Mouse (Mus musculus): ENCODE data around the gene Uqcrc1. TPM values are rescaled to one million over a fixed set of nuclear protein-coding genes. Genes with fewer than 3 reads are reported as not detected.

Uqcrc1 gene
- polyA plus RNA-seq, 1 experiment from 2014 or later = 453 TPM

DNA sequence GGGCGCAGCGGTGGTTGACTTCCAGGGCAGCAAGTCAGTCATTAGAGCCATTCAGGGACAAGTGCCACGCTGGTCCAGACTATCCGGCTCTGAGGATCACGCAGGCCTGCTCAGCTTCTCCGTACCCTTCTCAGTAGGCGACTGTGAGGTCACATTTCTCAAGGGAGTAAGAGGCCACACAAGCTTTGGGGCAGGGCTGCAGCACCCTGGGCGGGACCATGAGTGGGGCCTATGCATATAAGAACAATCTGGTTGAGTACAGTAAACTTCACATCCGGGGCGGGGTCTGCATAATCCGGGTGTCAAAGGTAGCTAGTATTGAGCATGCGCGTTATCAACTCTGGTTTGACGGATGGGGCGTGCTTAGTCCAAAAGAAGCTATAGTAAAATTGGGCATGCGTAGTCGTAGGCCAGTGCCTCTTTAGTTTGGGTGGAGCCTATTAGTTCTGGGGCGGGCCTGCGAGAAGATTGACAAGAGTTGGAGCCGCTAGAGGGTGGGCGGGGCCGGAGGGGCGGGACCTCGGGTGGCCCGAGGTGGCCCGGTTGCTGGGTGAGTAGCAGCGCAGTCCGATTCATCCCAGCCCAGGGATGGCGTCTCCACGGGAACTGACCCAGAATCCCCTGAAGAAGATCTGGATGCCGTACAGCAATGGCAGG lies 55.1 kb downstream of the Uqcrc1 start, which contains the start of gene Pfkfb4:
Gene Pfkfb4 (plus strand): TSS at position 351 of the 657 bp plus-strand sequence.
- ATAC-seq (peak; percentile 96), DNase-seq (ENCODE audit: low spot score) (peak; percentile 100)
- no peaks in the 10 kb centered on the region for H3K9me3 ChIP-seq (replicated peaks; ENCODE audit: control insufficient read depth, low read length)
- H3K4me3 ChIP-seq (ENCODE audit: low read depth, low read length) = peak within 1 kb of the TSS; percentile 54
- peak within 1 kb of the TSS; percentile 77 for H3K4me2 ChIP-seq (ENCODE audit: low read length)
- peak within 1 kb of the TSS; percentile 69 for H3K9ac ChIP-seq (ENCODE audit: low read length)
- no peaks in the 10 kb centered on the region for H3K36me3 ChIP-seq (ENCODE audit: control insufficient read depth, insufficient read depth, low read length)
- H3K27me3 ChIP-seq (replicated peaks; ENCODE audit: control insufficient read depth, insufficient read depth, low read length) = no peaks in the 10 kb centered on the region
- WGBS = 2% methylated on average over 31 of the region's 31 CpGs
- peak within 1 kb of the TSS; percentile 75 for H3K27ac ChIP-seq (ENCODE audit: low read depth, low read length)
- peaks cover 9% of the 10 kb centered on the region for H3K4me1 ChIP-seq (ENCODE audit: control insufficient read depth, insufficient read depth, low read length)

DNA sequence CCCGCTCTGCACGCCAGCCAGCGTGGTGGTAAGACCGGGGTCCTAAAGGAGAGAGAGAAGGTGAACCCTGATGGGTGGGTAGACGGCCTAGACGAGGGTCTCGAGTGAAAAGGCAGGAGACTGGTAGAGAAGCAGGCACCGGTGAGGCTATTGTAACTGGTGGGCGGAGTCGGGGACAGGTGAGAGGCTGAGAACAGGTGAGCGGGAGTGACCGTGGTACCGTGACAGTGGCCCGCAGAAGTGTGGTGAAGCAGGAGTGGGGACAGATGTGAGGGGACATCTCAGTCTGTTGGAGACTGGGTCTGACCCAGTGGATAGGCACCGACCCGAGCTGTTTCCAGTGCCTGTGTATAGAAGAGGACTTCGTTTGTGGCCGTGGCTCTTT lies 55.6 kb downstream of the Uqcrc1 start:
- Histone ChIP-seq H3K4me3 (ENCODE audit: low read depth, low read length) (peak overlapping the region; percentile 54), H3K9ac (ENCODE audit: low read length) (peak overlapping the region; percentile 69), H3K4me2 (ENCODE audit: low read length) (peak overlapping the region; percentile 77), H3K36me3 (ENCODE audit: control insufficient read depth, insufficient read depth, low read length) (no peaks in the 10 kb centered on the region), H3K27ac (ENCODE audit: low read depth, low read length) (no peak overlapping the region), H3K27me3 (replicated peaks; ENCODE audit: control insufficient read depth, insufficient read depth, low read length) (no peaks in the 10 kb centered on the region), H3K9me3 (replicated peaks; ENCODE audit: control insufficient read depth, low read length) (no peaks in the 10 kb centered on the region), H3K4me1 (ENCODE audit: control insufficient read depth, insufficient read depth, low read length) (peaks cover 9% of the 10 kb centered on the region)
- peak; percentile 21; the same call in 1 of the 2 replicates for ATAC-seq
- 7% methylated on average over 18 of the region's 18 CpGs for WGBS
- DNase-seq (ENCODE audit: low spot score) = no peak

DNA sequence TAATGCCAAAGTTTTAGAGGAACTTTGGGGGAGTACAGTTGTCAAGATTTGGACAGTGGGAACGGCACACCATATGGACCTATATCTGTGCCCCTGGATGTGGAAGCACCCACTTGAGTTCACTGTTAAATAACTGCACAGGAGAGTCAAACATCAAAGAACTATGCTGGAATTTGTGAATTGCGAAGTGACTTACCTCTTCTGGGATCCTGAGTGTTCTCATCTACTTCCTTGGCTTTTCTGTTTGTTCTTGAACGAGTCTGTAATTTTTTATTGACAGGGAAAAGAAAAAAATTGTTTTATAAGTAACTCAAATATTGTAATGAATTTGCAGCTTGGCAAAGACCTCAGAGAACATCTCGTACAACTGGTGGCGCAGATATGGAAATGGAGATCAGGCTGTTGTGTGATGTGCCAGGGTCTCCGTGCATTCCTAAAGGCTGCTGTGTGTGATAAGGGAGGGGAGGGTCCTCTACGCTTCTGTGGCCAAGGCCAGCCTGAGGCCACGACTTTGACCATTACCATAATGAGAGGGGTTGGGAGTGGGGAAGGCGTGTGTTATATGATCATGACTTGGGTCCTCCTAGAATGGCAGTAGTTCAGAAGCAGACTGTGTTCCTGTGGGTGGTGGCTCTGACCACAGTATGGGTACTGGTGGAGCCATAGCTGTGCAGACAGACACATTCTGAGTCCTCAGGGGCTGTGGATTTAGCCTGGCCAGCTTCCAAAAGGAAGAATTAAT lies 56.4 kb downstream of the Uqcrc1 start:
- H3K4me2 ChIP-seq (ENCODE audit: low read length) = peak overlapping the region; percentile 77
- ATAC-seq = no peak
- peaks cover 9% of the 10 kb centered on the region for H3K4me1 ChIP-seq (ENCODE audit: control insufficient read depth, insufficient read depth, low read length)
- H3K9ac ChIP-seq (ENCODE audit: low read length) = no peak overlapping the region
- H3K27me3 ChIP-seq (replicated peaks; ENCODE audit: control insufficient read depth, insufficient read depth, low read length) = no peaks in the 10 kb centered on the region
- peak overlapping the region; percentile 54 for H3K4me3 ChIP-seq (ENCODE audit: low read depth, low read length)
- whole genome bisulfite sequencing = 87% methylated on average over 9 of the region's 9 CpGs
- no peak for DNase-seq (ENCODE audit: low spot score)
- no peak overlapping the region for H3K27ac ChIP-seq (ENCODE audit: low read depth, low read length)
- H3K9me3 ChIP-seq (replicated peaks; ENCODE audit: control insufficient read depth, low read length) = no peaks in the 10 kb centered on the region
- H3K36me3 ChIP-seq (ENCODE audit: control insufficient read depth, insufficient read depth, low read length) = no peaks in the 10 kb centered on the region

DNA sequence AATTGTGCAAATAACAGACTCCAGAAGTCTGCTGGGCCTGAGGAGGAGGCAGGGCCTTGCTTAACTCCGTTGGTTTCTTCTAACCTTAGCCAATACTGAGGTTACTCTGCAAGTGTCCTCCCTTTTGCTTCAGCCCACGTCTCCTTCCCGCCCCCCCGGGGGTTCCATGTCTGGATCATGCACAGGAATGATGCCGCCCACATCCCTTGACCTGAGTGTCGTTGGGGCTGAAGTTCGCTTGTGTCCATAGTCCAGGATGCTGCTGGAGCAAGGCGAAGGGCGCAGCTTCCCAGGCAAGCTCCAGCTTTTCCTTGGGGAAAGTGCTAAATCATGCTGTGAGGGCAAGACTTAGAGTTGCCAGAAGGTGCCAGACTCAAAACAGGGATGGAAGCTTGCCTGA lies 60.0 kb downstream of the Uqcrc1 start:
- Histone ChIP-seq H3K4me1 (ENCODE audit: control insufficient read depth, insufficient read depth, low read length) (peaks cover 5% of the 10 kb centered on the region), H3K4me3 (ENCODE audit: low read depth, low read length) (no peak overlapping the region), H3K27ac (ENCODE audit: low read depth, low read length) (no peak overlapping the region), H3K36me3 (ENCODE audit: control insufficient read depth, insufficient read depth, low read length) (no peaks in the 10 kb centered on the region), H3K9me3 (replicated peaks; ENCODE audit: control insufficient read depth, low read length) (no peaks in the 10 kb centered on the region), H3K9ac (ENCODE audit: low read length) (no peak overlapping the region), H3K27me3 (replicated peaks; ENCODE audit: control insufficient read depth, insufficient read depth, low read length) (no peaks in the 10 kb centered on the region), H3K4me2 (ENCODE audit: low read length) (no peak overlapping the region)
- ATAC-seq = no peak
- WGBS = 83% methylated on average over 9 of the region's 9 CpGs
- no peak for DNase-seq (ENCODE audit: low spot score)

DNA sequence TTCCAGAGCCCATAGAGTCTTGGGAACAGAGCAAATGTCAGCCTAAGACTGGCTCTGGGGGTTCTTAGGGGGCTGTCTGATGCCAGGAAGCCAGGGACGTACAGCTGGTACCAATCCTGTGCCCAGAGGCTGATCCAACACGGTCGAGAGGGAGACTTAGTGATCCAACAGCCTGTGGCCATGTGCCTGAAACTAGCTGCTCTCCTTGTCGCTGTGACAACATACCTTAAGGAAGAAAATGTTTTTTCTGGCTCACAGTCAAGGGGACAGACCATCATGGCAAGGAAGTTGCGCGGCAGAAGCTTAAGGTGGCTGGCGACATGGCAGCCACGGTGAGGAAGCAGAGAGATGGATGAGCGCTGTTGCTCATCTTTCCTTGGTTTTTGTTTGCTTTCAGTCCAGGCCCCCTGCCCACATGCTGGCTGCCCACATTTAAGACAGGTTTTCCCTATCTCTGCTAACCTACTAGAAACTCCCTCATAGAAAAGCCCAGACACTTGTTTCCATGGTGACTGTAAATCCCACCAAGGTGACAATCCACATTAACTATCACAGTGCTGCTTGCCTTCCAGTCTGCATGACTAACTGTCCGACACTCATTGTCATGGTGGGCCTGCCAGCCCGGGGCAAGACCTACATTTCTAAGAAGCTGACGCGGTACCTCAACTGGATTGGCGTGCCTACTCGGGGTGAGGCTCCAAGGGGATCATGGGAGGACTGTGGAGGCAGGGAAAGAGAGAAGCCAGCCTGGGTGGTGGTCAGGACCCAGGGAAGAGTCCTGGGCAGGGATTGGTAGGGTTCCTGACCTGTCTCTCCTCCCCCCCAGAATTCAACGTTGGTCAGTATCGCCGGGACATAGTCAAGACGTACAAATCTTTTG lies 62.1 kb downstream of the Uqcrc1 start:
- Histone ChIP-seq H3K27me3 (replicated peaks; ENCODE audit: control insufficient read depth, insufficient read depth, low read length) (no peaks in the 10 kb centered on the region), H3K9me3 (replicated peaks; ENCODE audit: control insufficient read depth, low read length) (no peaks in the 10 kb centered on the region), H3K9ac (ENCODE audit: low read length) (no peak overlapping the region), H3K27ac (ENCODE audit: low read depth, low read length) (no peak overlapping the region), H3K4me2 (ENCODE audit: low read length) (no peak overlapping the region), H3K4me3 (ENCODE audit: low read depth, low read length) (no peak overlapping the region), H3K4me1 (ENCODE audit: control insufficient read depth, insufficient read depth, low read length) (no peaks in the 10 kb centered on the region), H3K36me3 (ENCODE audit: control insufficient read depth, insufficient read depth, low read length) (0 out of 2 replicates have a peak, but pooled peaks cover 3% of the 10 kb centered on the region)
- no peak for ATAC-seq
- 85% methylated on average over 19 of the region's 19 CpGs for WGBS
- no peak for DNase-seq (ENCODE audit: low spot score)

DNA sequence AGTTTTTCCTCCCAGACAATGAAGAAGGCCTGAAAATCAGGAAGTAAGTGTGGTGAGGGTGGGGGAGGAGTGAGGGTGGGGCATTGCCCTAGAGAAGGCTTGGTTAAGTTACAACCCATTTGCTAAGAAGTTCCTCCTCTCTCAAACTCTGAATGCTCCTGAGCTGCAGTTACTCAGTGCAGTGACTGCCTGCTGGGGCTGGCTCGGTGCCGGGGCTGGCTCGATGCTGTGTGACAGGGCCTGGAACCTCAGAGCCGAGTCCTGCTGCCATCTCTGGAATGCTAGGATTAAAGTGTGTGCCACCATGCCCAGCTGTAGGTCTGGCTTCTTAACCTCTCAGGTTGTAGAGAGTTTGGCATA lies 62.7 kb downstream of the Uqcrc1 start:
- H3K36me3 ChIP-seq (ENCODE audit: control insufficient read depth, insufficient read depth, low read length) = 0 out of 2 replicates have a peak, but pooled peaks cover 3% of the 10 kb centered on the region
- H3K9me3 ChIP-seq (replicated peaks; ENCODE audit: control insufficient read depth, low read length) = no peaks in the 10 kb centered on the region
- H3K4me1 ChIP-seq (ENCODE audit: control insufficient read depth, insufficient read depth, low read length) = no peaks in the 10 kb centered on the region
- no peak overlapping the region for H3K27ac ChIP-seq (ENCODE audit: low read depth, low read length)
- no peak overlapping the region for H3K4me2 ChIP-seq (ENCODE audit: low read length)
- no peak for DNase-seq (ENCODE audit: low spot score)
- H3K9ac ChIP-seq (ENCODE audit: low read length) = no peak overlapping the region
- WGBS = 85% methylated on average over 4 of the region's 4 CpGs
- no peak overlapping the region for H3K4me3 ChIP-seq (ENCODE audit: low read depth, low read length)
- H3K27me3 ChIP-seq (replicated peaks; ENCODE audit: control insufficient read depth, insufficient read depth, low read length) = no peaks in the 10 kb centered on the region
- ATAC-seq = no peak

MicroRNAs encoded within 50 kb of the gene (microRNA counts, 519-probe panel; counts per million panel counts)
- microRNA mmu-miR-711 = not detected

Small RNA genes within 50 kb of the gene (microRNA-seq; reads per million reads assigned to microRNA genes)
- not detected for gene Mir711

Other genes starting within 250 kb of the Uqcrc1 start
- 32.4 and 39.1 TPM in 2 replicates for gene Prkar2a, start 247.3 kb upstream of the Uqcrc1 start, polyA plus RNA-seq (2014; fragmentation: Nextera tagmentation; extraction: Ambion mirVana)
- 217 and 221 TPM in 2 replicates for gene Ip6k2, start 152.8 kb upstream of the Uqcrc1 start, polyA plus RNA-seq (2014; fragmentation: Nextera tagmentation; extraction: Ambion mirVana)
- 13.6 and 19.2 TPM in 2 replicates for gene Nckipsd, start 128.3 kb upstream of the Uqcrc1 start, polyA plus RNA-seq (2014; fragmentation: Nextera tagmentation; extraction: Ambion mirVana)
- 10.7 and 17.6 TPM in 2 replicates for gene Celsr3, start 110.3 kb upstream of the Uqcrc1 start, polyA plus RNA-seq (2014; fragmentation: Nextera tagmentation; extraction: Ambion mirVana)
- gene Slc26a6, start 83.3 kb upstream of the Uqcrc1 start, polyA plus RNA-seq (2014; fragmentation: Nextera tagmentation; extraction: Ambion mirVana) = 10.6 and 14.7 TPM in 2 replicates
- gene Tmem89, start 22.0 kb upstream of the Uqcrc1 start, polyA plus RNA-seq (2014; fragmentation: Nextera tagmentation; extraction: Ambion mirVana) = not detected in 2 replicates
- gene Col7a1, start 17.0 kb downstream of the Uqcrc1 start, polyA plus RNA-seq (2014; fragmentation: Nextera tagmentation; extraction: Ambion mirVana) = 1.1 and 1.2 TPM in 2 replicates
- 0.15 and 0.25 TPM in 2 replicates for gene Ucn2, start 49.4 kb downstream of the Uqcrc1 start, polyA plus RNA-seq (2014; fragmentation: Nextera tagmentation; extraction: Ambion mirVana)
- 16.0 and 20.8 TPM in 2 replicates for gene Pfkfb4, start 55.1 kb downstream of the Uqcrc1 start, polyA plus RNA-seq (2014; fragmentation: Nextera tagmentation; extraction: Ambion mirVana)
- gene Shisa5, start 101.9 kb downstream of the Uqcrc1 start, polyA plus RNA-seq (2014; fragmentation: Nextera tagmentation; extraction: Ambion mirVana) = 40.8 and 48.9 TPM in 2 replicates
- gene Trex1, start 123.1 kb downstream of the Uqcrc1 start, polyA plus RNA-seq (2014; fragmentation: Nextera tagmentation; extraction: Ambion mirVana) = 11.1 and 11.9 TPM in 2 replicates
- gene Atrip, start 137.5 kb downstream of the Uqcrc1 start, polyA plus RNA-seq (2014; fragmentation: Nextera tagmentation; extraction: Ambion mirVana) = 27.3 and 29.6 TPM in 2 replicates
- 19.4 and 21.2 TPM in 2 replicates for gene Ccdc51, start 145.9 kb downstream of the Uqcrc1 start, polyA plus RNA-seq (2014; fragmentation: Nextera tagmentation; extraction: Ambion mirVana)
- 652 and 758 TPM in 2 replicates for gene Tma7, start 146.0 kb downstream of the Uqcrc1 start, polyA plus RNA-seq (2014; fragmentation: Nextera tagmentation; extraction: Ambion mirVana)
- gene Plxnb1, start 158.8 kb downstream of the Uqcrc1 start, polyA plus RNA-seq (2014; fragmentation: Nextera tagmentation; extraction: Ambion mirVana) = 13.9 and 15.7 TPM in 2 replicates
- gene Fbxw21, start 225.4 kb downstream of the Uqcrc1 start, polyA plus RNA-seq (2014; fragmentation: Nextera tagmentation; extraction: Ambion mirVana) = not detected in 2 replicates